Mouse (Mus musculus): ENCODE measurements around the gene 4933424G06Rik. TPM values are rescaled to one million over a fixed set of nuclear protein-coding genes. Genes with fewer than 3 reads are reported as not detected.
A peak's percentile ranks its signal among the peaks of the same experiment; 100 is the strongest.

Gene 4933424G06Rik
- total RNA-seq, 4 experiments from 2014 or later: 1.0 to 1.1 (median 1.0) TPM; not detected in 1

DNA sequence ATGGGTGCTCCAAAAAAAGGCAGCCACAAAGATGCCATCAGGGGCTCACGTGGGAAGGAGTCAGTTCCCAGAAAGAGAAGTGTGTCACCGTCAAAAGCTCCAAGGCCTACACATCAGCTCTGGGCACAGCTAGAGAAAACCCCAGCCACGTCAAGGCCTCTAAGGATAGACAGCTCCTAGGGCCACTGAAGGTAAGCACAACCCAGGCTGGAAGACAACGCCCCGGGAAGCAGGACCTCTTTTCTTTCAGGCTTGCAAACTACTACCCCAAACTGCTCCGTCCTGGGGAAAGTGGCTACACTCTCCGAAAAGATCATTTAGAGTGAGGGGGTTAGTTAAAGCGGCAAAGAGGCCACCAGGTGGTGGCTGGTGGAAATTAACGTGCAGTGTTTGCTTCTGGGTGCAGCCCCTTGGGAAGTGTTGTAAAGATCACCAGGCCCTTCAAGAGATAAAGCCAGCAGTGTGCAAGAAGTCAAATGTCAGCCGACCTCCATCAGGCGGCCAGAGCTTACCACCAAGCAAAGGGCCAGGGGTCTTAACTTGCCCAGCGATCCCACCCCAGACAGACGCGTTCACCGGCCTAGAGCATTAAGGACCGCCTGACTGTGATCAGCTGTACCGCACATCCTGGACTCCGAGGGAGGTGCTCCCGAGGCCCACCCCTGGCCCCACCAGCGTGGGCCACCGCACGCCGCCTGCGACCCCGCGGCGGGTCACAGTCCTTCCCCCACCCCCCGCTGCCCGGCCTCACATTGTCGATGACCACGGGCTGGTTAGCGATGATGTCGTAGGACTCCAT, 695 bp upstream of the 4933424G06Rik start:
- no peak for DNase-seq (ENCODE audit: low spot score in 2 of 2)

DNA sequence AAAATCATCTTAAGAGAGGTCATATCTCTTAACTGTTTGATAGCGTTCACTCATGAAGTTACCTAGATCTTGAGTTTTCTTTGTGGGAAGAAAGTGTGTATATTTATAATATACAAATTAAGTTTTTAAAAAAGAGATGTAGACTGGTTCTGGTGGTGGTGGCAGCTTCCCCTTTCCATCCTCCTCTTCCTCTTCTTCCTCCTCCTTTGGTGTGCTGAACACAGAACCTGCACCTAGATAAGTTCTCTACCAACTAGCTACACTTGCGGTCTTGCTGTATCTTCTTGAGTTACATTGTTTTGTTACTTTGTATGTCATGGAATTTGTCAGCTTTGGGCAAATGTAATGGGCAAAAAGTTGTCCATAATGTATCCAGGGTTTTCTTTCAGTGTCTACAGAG, 1.2 kb downstream of the 4933424G06Rik start:
- DNase-seq (ENCODE audit: low spot score in 2 of 2): no peak

DNA sequence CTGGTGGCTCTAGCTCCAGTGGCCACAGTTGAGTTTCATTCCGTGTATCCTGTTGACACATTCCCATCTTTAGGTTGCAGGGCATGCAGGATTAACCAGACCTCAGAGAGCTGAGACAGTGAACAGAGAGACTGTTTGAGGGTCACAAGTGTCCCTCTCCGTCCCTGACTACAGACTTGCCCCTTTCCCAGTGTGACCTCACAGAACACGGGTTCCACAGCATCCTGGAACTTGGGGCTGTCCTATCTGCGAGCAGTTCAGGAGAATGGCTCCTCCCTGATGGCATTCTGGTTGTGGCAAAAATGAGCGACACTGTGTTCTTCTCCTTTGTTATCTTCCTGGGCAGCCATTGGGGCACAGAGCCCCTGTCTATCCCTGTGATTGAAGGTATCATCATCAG, 4.4 kb downstream of the 4933424G06Rik start, which contains the start of gene Actr1b:
Gene Actr1b, minus strand, starts transcription at position 112 of the 400 bp plus-strand sequence.
- DNase-seq (ENCODE audit: low spot score in 2 of 2): no peak

DNA sequence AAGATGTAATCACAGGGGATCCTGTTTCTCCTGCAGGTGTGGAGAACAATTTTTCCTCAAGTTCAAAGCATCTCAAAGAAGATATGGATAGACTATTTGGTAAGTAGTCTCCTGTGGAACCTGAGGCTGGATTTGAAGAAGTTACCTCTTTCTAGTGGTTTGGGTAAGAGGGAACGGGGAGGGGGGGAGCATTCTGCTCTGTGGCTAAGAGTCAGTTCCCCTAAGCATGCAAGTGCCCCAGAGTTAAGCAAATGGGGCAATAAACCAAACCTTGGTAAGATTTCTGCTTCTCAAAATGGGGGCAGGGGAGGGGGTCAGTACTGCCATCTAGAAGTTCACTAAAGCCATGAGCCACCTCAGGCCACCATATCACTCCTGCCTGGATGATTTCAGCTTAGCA, 8.8 kb downstream of the 4933424G06Rik start:
- no peak for DNase-seq (ENCODE audit: low spot score in 2 of 2)

DNA sequence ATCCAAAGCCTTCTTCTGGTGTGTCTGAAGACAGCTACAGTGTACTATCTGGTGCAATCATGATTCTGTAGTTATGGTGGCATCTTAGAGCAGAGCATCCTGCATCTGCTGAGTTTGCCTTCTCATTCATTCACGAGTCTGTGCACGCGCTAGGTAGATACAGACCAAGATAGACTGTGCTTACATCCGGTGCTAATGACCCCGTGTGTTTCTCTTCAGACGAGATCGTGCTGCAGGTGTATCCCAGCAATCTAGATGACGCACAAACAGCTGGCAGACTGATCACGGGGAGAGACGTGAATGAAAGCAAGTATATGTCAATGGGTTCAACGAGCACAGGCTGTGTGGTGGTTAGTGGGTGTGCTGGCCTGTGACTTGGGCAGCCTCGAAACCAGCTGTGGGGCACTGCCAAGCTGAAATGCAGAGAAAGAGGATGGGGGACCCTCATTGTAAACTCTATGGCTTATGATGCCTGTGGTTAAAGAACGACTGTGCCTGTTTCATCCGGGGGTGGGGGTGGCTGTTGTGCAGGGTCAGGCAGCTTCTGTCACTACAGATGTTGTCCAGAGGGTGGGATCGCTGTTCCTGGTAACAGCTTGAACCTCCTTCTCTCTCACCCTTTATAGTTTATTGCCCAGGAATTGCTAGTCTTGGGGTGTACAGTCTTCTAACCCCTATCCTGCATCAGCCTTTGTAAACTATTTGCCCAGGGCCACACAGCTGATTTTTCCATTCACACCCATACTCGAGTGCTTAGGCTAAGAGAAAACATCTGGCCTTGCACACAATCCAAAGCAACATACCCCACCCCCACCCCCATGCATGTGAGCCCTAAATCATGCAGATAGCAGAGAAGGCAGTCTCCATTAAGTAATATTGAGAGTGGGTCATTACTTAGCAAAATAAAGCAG, 13.5 kb downstream of the 4933424G06Rik start:
- no peak for DNase-seq (ENCODE audit: low spot score in 2 of 2)

DNA sequence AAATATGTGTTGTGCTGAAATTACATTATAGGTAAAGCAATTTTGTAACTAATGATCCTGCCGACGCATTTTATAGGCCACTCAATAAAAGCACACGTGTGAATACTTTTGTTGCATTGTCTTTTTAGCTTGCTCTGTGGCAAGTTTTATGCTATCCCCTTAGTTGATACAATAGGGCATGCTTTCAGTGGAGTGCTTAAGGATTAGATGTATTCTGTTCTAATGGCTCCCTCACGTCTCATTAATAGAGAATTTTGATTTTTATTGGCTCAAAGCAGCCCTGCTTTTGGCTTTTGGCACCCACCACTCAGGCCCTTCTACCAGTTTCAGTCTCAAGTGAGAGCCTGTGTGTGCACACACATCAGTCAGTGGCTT, 14.1 kb downstream of the 4933424G06Rik start:
- no peak for DNase-seq (ENCODE audit: low spot score in 2 of 2)

DNA sequence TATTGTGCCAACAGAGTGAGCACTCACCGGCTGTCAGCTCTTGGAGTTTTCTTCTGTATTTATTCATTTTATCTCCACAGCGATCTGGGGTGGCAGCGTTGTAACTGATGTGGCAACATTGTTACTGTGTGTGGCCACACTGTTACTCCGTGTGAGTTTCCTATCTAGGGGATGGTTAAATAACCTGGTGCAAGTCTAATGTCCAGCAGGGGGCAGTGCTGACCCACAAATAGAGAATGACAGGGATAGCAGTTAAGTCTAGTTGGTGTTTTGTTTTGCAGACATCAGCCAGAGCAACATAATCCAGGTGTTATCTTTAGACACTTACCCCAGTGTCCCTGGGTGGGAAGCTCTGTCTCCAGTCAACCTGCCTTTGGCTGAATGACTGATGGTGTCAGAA, 27.4 kb downstream of the 4933424G06Rik start:
- peak; percentile 57 to 64 for DNase-seq (ENCODE audit: low spot score in 2 of 2)

DNA sequence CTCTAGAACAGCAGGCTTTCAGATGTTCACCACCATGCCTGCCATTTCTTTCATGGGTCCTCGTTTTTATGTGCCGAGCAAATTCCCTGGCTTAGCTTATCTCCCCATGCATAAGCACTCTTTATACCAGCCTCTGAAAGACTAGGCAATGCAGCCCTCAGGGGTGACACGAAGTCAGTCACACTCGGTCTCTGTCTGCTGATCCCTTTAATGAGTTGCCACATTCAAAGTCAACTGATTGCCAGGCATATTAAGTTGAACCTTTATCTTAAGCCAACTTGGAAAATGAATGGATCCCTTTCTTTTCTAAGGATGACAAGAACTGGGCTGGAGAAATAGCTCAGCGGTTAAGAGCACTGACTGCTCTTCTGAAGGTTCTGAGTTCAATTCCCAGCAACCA, 29.3 kb downstream of the 4933424G06Rik start:
- no peak for DNase-seq (ENCODE audit: low spot score in 2 of 2)

DNA sequence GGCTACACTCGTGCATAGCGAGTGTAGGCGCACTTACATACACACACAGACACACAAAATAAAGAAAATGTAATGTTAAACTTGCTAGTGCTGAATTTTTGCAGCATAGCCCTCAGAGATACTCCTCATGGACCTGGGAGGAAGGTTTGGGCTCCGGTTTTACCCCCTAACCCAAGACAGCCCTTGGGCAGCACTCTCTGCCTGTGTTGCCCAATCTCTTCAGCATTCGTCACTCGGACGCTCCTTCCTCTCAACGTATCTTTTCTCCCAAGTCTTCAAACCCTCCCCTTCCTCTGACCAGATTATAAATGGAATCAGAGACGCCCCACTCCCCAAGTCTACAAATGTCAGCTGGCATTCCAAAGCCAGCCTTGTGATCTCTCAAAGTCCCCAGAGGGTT, 33.1 kb downstream of the 4933424G06Rik start:
- no peak for DNase-seq (ENCODE audit: low spot score in 2 of 2)

DNA sequence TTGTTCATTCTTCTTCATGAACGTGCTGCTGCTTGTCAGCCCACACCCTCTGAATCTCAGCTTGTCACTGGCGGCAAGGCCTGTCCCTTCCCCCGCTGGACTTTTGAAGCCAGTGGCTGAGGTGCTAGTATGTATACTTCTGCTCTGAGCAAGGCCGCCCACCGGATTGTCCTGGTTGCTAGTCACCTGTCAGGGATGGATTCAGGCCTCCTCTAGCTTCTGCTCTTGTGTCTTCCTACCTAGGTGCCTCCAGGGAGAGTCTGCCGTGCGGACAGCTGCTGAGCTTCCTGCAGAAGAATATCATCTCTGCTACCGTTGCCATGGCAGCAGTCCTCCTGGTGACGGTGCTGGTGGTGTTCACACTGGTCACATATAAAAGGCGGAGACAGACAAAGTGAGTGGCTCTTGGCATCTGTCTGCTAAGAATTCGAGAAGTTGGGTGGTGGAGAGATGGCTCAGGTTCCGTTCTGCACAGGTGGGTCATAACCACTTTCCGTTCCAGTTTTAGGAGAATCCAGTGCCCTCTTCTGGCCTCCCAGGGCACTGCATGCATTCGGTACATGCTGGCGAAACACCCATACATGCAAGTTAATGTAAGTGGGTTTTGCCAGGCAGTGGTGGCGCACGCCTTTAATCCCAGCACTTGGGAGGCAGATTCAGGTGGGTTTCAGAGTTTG, 34.5 kb downstream of the 4933424G06Rik start:
- DNase-seq (ENCODE audit: low spot score in 2 of 2): peak; percentile 79 to 81

DNA sequence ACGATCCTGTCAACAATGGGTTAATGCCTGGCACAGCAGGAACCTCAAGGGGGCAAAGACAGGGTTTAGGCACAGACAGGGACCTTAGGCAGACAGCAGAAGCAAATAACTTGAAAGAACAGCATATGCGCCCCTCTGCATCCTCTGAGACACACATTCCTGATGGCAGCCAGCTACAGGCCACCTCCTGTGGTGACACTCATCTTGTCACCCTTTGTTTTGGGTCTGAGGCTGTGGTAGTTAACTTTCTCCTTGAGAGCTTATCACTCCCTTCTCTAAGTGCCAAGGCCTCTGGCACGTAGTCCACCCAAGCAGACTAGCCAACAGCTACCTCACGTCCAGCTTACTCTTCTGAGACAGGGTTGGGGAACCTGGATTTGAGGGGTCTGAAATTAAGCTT, 35.7 kb downstream of the 4933424G06Rik start:
- DNase-seq (ENCODE audit: low spot score in 2 of 2): no peak

DNA sequence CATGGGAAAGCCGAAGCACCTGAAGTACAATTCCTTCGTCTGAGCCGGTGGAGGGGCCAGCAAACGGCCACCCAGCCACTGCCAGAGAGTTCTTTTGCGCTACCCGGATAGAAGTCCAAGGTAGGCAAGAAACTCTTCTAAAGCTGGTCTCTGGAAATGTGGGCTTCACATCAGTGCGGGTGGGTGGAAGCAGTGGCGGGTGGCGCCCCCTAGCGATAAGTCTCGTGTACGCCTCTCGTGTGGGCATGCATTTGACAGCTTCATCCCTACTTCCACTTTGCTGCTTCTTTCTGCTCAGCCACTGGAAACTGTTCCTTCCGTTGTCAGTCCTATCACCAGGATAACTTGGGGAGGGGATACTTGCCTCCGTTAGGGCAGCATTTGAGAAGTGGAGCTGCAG, 36.5 kb downstream of the 4933424G06Rik start:
- no peak for DNase-seq (ENCODE audit: low spot score in 2 of 2)

DNA sequence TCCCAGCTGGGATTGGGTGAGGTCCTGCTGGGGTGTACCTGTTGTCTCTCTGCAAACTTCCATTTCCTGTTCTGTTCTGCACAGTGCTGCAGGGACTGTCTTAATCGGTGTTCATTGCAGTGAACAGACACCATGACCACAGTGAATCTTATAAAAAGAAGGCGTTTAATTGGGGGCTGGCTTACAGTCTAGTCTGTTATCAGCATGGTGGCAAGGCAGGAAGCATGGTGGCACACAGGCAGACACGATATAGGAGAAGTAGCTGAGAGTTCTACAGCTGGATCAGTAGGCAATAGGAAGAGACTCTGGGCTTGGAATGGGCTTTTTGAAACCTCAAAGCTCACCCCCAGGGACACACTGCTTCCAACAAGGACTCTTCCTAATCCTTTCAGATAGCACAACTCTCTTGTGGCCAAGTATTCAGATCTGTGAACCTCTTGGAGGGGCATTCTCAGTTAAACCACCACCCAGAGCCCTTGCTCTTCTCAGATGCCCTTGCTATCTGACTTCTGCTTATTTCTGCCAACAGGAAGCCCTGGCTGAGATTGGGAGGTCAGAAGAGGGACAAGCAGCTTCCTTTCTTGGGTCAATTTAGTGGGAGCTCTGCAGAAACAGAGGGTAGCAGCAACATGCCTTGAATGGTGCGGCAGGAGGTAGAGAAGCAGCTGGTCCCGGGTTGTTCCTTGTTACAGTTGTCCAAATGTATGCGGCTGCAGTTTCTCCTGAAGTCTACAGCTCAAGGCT, 44.2 kb downstream of the 4933424G06Rik start:
- DNase-seq (ENCODE audit: low spot score in 2 of 2): no peak

DNA sequence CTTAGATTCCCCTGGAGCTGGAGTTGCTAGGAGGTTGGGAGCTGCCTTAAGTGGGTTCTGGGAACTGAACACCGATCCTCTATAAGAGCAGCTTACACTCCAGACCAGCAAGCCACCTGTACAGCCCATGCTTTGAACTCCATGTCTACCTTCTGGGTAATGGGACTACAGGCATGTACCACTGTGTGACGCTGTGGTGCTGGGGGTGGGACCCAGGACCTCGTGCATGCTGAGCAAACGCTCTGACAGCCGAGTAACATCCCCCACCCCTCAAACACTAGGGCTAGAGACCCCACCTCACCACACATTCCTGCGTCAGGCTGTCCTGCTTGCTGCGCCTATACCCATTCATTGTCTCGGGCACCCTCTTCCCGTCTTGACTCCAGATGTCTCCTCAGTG, 48.6 kb downstream of the 4933424G06Rik start:
- no peak for DNase-seq (ENCODE audit: low spot score in 2 of 2)

DNA sequence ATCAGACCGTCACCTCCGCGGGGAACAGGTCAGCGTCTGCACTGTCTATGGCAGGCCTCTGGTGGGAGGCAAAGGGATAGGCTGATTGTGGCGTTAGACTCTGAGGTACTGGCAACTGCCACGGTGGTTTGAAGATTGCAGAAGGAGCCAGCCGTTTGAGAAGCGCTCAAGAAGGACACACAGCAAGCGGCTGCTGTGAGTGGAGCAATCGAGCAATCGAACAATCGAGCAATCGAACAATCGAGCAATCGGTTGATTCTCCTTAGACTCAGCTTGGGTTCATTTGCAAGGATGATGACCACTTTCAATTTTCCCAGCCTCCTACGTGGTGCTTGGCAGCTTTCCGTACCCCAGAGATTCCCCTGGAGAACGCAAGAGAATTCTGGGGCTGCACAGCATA, 49.1 kb downstream of the 4933424G06Rik start:
- DNase-seq (ENCODE audit: low spot score in 2 of 2): no peak

DNA sequence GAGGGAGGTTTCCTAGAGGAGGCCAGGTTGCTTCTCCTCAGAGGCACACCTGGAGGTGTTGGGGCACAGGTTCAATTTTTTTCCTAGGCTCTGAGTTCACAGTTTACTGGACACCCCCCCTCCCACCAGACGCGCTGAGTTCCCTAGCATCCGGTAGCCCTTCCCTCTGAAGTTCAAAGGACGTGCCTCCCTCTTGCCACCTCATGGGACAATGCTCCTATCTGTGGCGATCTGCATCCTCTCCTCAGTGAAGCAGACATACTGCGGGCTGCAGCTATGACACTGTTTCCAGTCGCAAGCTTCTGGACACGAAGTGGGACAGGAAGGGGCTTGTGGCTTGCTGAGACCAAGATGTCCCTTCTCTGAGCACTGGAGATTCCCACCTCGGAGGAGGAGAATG, 50.5 kb downstream of the 4933424G06Rik start:
- DNase-seq (ENCODE audit: low spot score in 2 of 2): no peak

DNA sequence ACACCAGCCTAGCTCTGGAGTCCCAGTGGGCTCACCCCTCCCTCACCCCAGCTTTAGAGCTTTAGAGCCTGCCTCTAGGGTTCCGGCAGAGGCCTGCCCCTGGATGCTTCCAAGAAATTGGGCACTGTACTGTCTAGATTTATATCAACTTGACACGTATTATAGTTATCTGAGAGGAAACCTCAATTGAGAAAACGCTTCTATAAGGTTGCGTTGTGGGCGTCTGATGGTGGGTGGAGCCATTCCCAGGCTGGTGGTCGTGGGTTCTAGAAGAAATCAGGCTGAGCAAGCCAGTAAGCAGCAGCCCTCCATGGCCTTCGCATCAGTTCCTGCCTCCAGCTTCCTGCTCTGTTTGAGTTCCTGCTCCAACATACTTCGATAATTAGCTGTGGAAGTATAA, 51.1 kb downstream of the 4933424G06Rik start:
- DNase-seq (ENCODE audit: low spot score in 2 of 2): no peak

DNA sequence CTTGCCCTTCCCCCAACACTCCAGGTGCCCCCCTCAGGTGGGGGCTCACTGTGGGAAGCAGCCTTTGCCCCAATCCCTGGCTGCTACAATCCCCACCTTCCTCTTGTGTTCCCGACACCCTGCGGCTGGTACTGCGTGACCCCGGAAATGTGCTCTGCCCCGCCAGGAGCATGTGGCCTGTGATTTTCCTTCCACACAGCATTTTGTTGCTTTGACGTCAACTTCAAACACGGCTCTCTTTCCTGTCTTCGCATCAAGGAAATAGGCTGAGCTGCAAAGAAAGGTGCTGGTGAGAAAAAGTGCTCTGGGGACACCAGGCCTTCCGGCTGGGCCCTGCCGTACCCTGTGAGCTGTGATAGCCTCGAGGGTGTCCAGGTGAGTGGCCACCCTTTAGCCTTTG, 51.6 kb downstream of the 4933424G06Rik start, which contains the start of gene Zap70:
Gene Zap70, plus strand, starts transcription at position 231 of the 400 bp plus-strand sequence.
- DNase-seq (ENCODE audit: low spot score in 2 of 2): no peak

DNA sequence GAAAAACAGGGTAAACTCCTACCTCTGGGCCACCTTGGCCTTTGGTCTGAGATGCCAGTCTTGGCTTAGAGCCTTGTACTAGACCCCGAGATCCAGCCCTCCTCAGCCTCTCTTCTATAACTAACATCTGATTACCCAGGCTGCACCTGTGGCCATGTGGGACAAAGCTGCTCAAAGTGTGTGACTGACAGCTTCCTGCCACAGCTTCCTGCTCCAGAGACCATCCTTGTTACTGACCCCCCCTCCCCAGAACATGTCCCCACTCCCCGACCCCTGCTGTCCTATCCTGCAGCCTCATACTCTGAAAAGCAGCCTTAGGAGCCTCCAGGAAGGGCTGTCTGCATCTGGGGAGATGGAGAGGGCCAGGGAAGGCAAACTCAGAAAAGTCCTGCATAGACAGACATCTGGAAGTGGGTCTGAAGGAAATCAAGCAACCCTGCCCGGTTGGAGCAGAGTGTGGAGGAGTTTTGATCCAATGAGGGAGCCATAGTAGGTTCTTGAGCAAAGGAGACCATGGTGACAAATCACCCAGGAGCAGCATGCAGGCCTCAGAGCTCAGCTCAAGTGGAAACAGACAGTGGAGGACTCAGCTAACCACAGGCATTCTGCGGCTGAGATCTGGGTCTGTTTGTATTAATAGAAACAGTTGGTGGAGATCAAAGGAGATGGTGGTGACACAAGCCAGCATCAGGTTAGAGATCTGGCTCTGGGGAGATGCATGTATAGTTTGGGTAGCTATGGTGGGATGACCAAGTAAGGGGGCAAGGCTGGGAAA, 56.7 kb downstream of the 4933424G06Rik start:
- no peak for DNase-seq (ENCODE audit: low spot score in 2 of 2)

DNA sequence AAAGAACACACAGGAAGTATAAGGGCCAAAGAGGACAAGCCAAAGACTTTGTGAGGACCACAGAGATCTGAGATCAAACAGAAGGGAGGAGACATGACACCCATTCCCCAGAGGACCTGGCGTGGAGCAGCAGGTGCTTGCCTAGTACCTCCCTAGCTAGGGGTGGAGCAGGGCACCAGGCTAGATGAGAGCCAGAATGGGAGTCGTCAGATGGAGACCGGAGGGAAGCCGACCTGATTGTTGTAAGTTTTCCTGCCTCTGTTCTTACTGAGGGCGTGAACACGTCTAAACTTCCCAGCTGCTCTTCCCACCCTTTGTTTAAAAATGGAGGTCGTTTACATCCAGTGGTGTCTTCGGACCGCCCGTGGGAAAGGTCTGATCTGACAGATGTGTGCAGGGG, 57.4 kb downstream of the 4933424G06Rik start:
- DNase-seq (ENCODE audit: low spot score in 2 of 2): no peak

Data from left cerebral cortex, adult 8-10 months (tissue).